Mouse (Mus musculus) small intestine, adult 2 months (tissue): ENCODE results near the gene Ccser1.

ENCODE experiments used
- CTCF ChIP-seq: fragments of 200-500 bp; IDR thresholded peaks from 2 replicates; pipeline ENCODE4 v1.5.1; 2012; ENCODE audit warnings: low read depth, mild to moderate bottlenecking, control low read depth, inconsistent platforms, low read length, moderate library complexity, mixed read lengths; ENCODE audit not compliant: insufficient replicate concordance, insufficient read length; ENCODE audit errors: extremely low read depth
- POLR2A ChIP-seq: fragments of 200-500 bp; IDR thresholded peaks from 2 replicates; pipeline ENCODE4 v1.6.1; 2012; ENCODE audit warnings: low read depth, mild to moderate bottlenecking, control low read depth, inconsistent platforms, low read length, moderate library complexity

DNA sequence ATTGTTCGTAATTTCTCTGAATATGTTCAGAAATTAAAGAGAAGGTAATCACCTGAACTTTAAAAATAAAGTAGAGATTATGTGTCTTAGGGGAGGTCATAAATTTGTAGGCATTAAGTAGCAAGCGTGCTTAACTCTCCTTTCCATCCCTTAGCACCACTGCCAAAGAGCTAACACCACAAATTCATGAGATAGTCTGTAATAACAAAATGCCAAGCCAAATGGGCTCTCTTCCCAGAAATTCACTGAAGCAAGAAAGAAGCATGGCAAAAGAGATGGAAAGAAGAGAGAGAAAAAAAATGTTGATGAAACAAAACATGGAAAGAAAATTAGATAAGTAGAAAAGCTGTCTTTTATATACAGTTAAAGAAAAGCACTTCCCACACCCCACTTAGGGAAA, 796.8 kb downstream of the Ccser1 start:
- TF ChIP-seq CTCF = no peak
- TF ChIP-seq POLR2A = no peak
